Mouse (Mus musculus) cortical plate, adult 2 months (tissue): ENCODE measurements around the gene Epb41.

Experiments used
- CTCF ChIP-seq: fragments of 200-500 bp; IDR thresholded peaks from 2 replicates; pipeline ENCODE4 v1.5.1; 2011; ENCODE audit warnings: mild to moderate bottlenecking, control low read depth, low read length; ENCODE audit not compliant: insufficient read depth; ENCODE audit errors: extremely low read depth
- POLR2A ChIP-seq: fragments of 200-500 bp; IDR thresholded peaks from 2 replicates; pipeline ENCODE4 v1.6.1; 2011; ENCODE audit warnings: mild to moderate bottlenecking, low read length, control low read depth; ENCODE audit not compliant: insufficient read depth; ENCODE audit errors: extremely low read depth

- TF ChIP-seq POLR2A (no peak), CTCF (no peak)
Measured at GRCm38 (mm10) chr4:131915821-131916328, 159.2 kb downstream of the Epb41 start.
